Mouse (Mus musculus): Measurements from ENCODE around the gene Cntn4.

Gene Cntn4

GRCm38 (mm10) chr6:106408634-106409033 is 731.2 kb downstream of the Cntn4 start:
- in situ Hi-C loops (cut with MboI; ENCODE audit: low pct_unique_long_range_greater_than_20kb in 1 of 2, low sequenced_read_pairs in 2 of 2, unreplicated experiment in 1 of 2), result no loop called here

DNA sequence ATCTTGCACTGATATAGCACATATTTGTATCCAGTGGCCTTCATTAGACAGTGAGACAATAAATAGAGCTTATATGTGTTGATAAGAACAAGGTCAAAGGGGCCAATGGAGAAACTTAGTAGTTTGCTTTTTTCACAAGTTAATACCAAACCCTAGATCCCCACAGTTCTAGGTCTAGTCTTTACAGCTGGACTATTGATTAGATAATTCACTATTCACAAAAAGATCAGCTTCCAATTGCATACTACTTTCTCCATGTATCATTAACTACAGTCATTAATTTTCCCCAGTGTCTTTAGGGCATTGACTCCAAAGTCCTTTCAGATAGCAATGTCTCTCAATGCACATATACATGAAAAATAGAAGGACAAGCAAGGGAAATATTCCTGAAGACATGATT is 745.5 kb downstream of the Cntn4 start:
- in situ Hi-C loops (cut with MboI; ENCODE audit: low pct_unique_long_range_greater_than_20kb in 1 of 2, low sequenced_read_pairs in 2 of 2, unreplicated experiment in 1 of 2), result no loop called here

GRCm38 (mm10) chr6:106423471-106423870 is 746.0 kb downstream of the Cntn4 start:
- in situ Hi-C loops (cut with MboI; ENCODE audit: low pct_unique_long_range_greater_than_20kb in 1 of 2, low sequenced_read_pairs in 2 of 2, unreplicated experiment in 1 of 2), result no loop called here

DNA sequence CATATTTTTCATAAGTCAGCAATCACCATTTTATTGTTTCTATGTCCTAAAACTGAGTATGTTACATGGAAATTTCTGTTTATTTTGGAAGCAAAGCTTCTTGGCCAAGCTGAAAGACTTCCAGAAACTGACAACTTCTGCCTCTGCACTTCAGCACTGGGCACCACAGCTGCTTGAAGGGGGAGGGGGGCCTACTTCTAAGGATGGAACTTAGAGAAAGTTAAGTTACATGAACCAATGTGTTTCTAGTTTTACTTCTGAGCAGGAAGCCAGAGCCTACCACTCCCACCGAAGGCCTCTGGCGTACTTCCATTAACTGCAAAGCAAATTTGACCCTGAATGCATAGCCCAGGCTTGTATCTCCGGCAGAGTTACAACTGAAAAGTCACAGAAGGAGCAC is 749.2 kb downstream of the Cntn4 start:
- in situ Hi-C loops (cut with MboI; ENCODE audit: low pct_unique_long_range_greater_than_20kb in 1 of 2, low sequenced_read_pairs in 2 of 2, unreplicated experiment in 1 of 2), result no loop called here

DNA sequence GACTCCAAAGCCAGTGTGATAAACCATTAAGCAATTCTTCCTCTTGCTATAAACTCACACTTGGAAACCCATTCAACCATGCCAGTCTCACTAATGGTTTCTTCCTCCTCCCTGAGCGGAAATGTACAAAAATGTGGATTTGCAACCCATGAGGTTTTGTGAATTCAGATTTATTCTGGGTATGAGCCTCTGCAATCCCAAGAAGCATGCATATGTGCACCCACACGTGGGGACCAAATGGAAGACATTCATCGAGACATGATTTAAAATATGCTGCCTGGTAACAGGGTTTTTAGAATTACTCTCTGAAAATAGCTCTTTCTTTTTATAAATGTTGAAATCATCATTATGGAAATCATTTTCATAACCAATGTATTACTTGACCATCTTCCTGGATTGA is 754.0 kb downstream of the Cntn4 start:
- in situ Hi-C loops (cut with MboI; ENCODE audit: low pct_unique_long_range_greater_than_20kb in 1 of 2, low sequenced_read_pairs in 2 of 2, unreplicated experiment in 1 of 2), result no loop called here

DNA sequence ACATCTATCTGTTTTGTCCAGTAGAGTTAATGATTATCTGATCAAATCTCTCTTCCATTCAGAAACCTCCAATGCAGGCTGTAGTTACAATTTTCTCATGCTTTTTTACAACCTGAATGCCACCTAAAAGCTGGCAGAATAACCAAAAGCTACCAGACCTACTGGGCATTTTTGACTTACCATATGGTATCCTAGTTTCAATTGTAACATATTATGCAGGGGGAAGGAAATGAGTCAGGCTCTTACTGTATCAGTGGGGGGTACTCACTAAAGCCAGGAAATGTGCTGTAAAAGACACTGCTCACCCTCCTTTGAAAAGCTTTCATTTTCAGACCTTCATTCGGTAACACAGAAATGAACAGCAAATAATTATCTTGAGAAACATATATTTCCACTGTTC is 763.3 kb downstream of the Cntn4 start:
- in situ Hi-C loops (cut with MboI; ENCODE audit: low pct_unique_long_range_greater_than_20kb in 1 of 2, low sequenced_read_pairs in 2 of 2, unreplicated experiment in 1 of 2), result no loop called here

DNA sequence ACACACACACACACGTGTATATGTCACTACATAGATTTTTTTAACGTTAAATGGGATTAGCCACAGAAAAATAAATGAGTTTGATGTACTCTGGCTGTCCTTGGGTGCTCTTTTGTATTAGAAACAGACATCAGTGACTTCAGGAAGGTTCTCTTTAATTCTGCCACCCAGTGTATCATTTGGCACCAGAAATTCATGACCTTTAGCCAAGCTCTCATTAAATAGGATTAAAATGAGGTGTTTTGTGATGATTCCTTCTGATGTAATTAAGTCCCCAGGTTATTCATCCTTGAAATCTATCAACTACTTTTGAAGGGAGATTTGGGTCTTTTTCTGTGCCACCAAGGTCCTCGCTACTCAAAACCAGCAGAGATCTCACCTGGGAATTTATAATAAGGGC is 763.8 kb downstream of the Cntn4 start:
- in situ Hi-C loops (cut with MboI; ENCODE audit: low pct_unique_long_range_greater_than_20kb in 1 of 2, low sequenced_read_pairs in 2 of 2, unreplicated experiment in 1 of 2), result no loop called here

GRCm38 (mm10) chr6:106454131-106454838 is 776.8 kb downstream of the Cntn4 start:
- in situ Hi-C loops (cut with MboI; ENCODE audit: low pct_unique_long_range_greater_than_20kb in 1 of 2, low sequenced_read_pairs in 2 of 2, unreplicated experiment in 1 of 2), result no loop called here

- in situ Hi-C loops (cut with MboI; ENCODE audit: low pct_unique_long_range_greater_than_20kb in 1 of 2, low sequenced_read_pairs in 2 of 2, unreplicated experiment in 1 of 2), result no loop called here
Observed at GRCm38 (mm10) chr6:106455616-106456015, 778.2 kb downstream of the Cntn4 start.

- in situ Hi-C loops (cut with MboI; ENCODE audit: low pct_unique_long_range_greater_than_20kb in 1 of 2, low sequenced_read_pairs in 2 of 2, unreplicated experiment in 1 of 2), result no loop called here
Observed at GRCm38 (mm10) chr6:106458166-106458565, 780.7 kb downstream of the Cntn4 start.

DNA sequence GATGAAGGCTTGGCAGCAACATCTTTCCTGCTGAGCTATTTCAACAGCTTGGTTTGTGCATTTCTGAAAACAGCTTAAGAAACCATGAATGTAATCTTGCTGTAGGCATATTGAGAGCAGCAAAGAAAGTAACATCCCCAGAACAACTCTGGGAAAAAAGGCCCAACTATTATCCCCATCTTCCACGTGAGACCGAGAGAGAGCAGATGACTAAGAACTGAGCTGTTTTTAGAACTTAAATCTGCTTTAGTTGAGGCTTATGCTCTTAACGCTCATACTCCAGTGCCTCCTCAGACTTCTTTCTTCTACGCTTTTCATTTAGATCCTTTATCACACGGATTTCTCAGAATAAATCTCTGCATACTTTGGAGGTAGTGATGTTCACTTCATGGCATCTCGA is 784.9 kb downstream of the Cntn4 start:
- in situ Hi-C loops (cut with MboI; ENCODE audit: low pct_unique_long_range_greater_than_20kb in 1 of 2, low sequenced_read_pairs in 2 of 2, unreplicated experiment in 1 of 2), result no loop called here

DNA sequence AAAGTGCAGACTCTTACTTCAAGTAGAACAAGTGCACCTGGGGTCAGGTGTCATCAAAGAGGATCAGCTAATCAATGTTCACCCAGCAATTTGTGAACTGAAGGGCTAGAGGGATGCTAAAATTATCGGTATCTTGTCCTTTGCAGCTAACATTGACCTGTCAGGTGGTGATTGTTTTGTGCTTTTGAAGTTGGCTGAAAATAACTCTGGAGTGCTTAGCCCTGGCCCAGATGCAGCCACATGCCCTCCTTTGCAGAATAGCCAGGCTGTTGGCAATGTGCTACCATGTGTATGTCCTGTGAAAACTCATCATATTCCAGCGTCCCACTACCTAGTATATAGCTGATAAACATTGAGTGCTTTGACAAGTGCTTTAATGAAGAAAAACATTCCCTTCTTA is 786.4 kb downstream of the Cntn4 start:
- in situ Hi-C loops (cut with MboI; ENCODE audit: low pct_unique_long_range_greater_than_20kb in 1 of 2, low sequenced_read_pairs in 2 of 2, unreplicated experiment in 1 of 2), result no loop called here

GRCm38 (mm10) chr6:106465766-106466165 is 788.3 kb downstream of the Cntn4 start:
- in situ Hi-C loops (cut with MboI; ENCODE audit: low pct_unique_long_range_greater_than_20kb in 1 of 2, low sequenced_read_pairs in 2 of 2, unreplicated experiment in 1 of 2), result no loop called here

- in situ Hi-C loops (cut with MboI; ENCODE audit: low pct_unique_long_range_greater_than_20kb in 1 of 2, low sequenced_read_pairs in 2 of 2, unreplicated experiment in 1 of 2), result no loop called here
Observed at GRCm38 (mm10) chr6:106466267-106467029, 789.0 kb downstream of the Cntn4 start.

- in situ Hi-C loops (cut with MboI; ENCODE audit: low pct_unique_long_range_greater_than_20kb in 1 of 2, low sequenced_read_pairs in 2 of 2, unreplicated experiment in 1 of 2), result no loop called here
Observed at GRCm38 (mm10) chr6:106471840-106472608, 794.6 kb downstream of the Cntn4 start.

DNA sequence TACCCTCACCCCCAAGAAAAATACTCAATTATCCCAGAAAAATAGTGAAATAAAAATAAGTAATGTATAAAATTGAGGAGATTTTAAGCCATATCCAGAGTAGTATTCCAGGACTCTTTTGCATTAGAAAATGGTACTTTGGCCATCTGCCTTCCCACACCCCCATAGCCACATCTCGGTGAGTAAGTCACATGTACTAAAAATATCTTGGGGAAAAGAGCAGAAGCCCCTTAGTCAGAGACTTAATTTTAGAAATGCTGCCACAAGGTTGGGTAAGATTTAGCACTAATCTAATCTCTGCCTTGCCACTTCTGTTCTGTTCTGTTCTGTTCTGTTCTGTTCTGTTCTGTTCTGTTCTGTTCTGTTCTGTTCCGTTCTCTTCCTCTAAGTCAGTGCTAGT is 796.4 kb downstream of the Cntn4 start:
- in situ Hi-C loops (cut with MboI; ENCODE audit: low pct_unique_long_range_greater_than_20kb in 1 of 2, low sequenced_read_pairs in 2 of 2, unreplicated experiment in 1 of 2), result no loop called here

- in situ Hi-C loops (cut with MboI; ENCODE audit: low pct_unique_long_range_greater_than_20kb in 1 of 2, low sequenced_read_pairs in 2 of 2, unreplicated experiment in 1 of 2), result no loop called here
Observed at GRCm38 (mm10) chr6:106481533-106481932, 804.1 kb downstream of the Cntn4 start.

DNA sequence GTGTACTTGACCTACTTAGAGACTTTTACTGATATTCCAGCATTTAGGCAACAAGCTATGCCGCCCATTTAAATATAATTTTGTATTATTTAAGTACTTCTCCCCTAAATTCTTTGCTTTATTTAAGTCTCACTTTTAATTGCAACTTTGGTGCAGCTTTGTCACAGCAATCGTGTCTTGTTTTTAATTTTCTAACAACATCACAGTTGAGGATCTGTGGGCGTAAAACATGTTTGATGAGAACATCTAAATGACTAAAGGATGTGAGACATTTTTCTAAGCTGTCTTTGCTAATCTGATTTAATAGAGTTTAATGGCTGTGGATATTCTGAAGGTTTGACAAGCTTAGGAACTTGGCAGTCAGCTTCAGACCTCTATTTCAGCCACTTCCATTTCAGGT is 818.8 kb downstream of the Cntn4 start:
- in situ Hi-C loops (cut with MboI; ENCODE audit: low pct_unique_long_range_greater_than_20kb in 1 of 2, low sequenced_read_pairs in 2 of 2, unreplicated experiment in 1 of 2), result no loop called here

DNA sequence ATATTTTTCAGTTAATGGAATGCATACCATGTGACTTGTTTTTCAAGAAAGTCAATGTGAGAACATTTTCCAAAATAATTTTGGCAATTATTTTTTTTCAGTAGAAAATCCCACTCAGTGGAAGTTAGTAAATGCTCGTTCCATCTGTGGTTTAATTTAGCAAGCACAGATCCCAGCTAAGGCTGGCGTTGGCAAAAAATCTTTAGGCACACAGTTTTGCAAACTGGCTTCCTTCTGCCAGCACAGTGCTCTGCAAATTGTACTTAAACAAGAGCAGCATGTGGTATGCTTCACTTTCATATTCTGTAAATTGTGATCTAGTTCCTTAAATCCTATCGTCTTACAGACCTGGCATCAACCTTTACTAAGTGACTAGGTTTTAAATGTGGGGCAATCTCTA is 821.7 kb downstream of the Cntn4 start:
- in situ Hi-C loops (cut with MboI; ENCODE audit: low pct_unique_long_range_greater_than_20kb in 1 of 2, low sequenced_read_pairs in 2 of 2, unreplicated experiment in 1 of 2), result no loop called here

All from mouse embryonic stem cell (cell line).